Mouse (Mus musculus) forebrain, embryonic 13.5 days (tissue): ENCODE measurements around the gene Grrp1. TPM values are rescaled to one million over a fixed set of nuclear protein-coding genes. Genes with fewer than 3 reads are reported as not detected.
A peak's percentile ranks its signal among the peaks of the same experiment; 100 is the strongest.

Source experiments
- ATAC-seq: fragments of 200-750 bp; cut with Nextera tagmentation; 2 replicates; pipeline ENCODE4 v1.8.0; 2017
- H3K27ac ChIP-seq: fragments of 300-500 bp; sonication (generic); 2 replicates; pipeline ENCODE4 v1.5.1; 2015; ENCODE audit warnings: inconsistent platforms, mild to moderate bottlenecking, moderate library complexity
- H3K27me3 ChIP-seq: fragments of 300-500 bp; sonication (generic); 2 replicates; pipeline ENCODE4 v1.6.1; 2015; ENCODE audit warnings: mild to moderate bottlenecking, inconsistent platforms
- H3K36me3 ChIP-seq: fragments of 300-500 bp; sonication (generic); 2 replicates; pipeline ENCODE4 v1.6.1; 2015; ENCODE audit warnings: mild to moderate bottlenecking, inconsistent platforms; ENCODE audit not compliant: poor library complexity, severe bottlenecking
- H3K4me1 ChIP-seq: fragments of 300-500 bp; sonication (generic); 2 replicates; pipeline ENCODE4 v1.6.1; 2015; ENCODE audit warnings: inconsistent platforms
- H3K4me2 ChIP-seq: fragments of 300-500 bp; sonication (generic); 2 replicates; pipeline ENCODE4 v1.6.1; 2015; ENCODE audit warnings: inconsistent platforms, mild to moderate bottlenecking, moderate library complexity
- H3K4me3 ChIP-seq: fragments of 300-500 bp; sonication (generic); 2 replicates; pipeline ENCODE4 v1.5.1; 2015; ENCODE audit warnings: mild to moderate bottlenecking, inconsistent platforms
- H3K9ac ChIP-seq: fragments of 300-500 bp; sonication (generic); 2 replicates; pipeline ENCODE4 v1.6.1; 2015; ENCODE audit warnings: mild to moderate bottlenecking, inconsistent platforms
- H3K9me3 ChIP-seq: fragments of 300-500 bp; sonication (generic); replicated peaks from 2 replicates; pipeline ENCODE4 v1.6.1; 2016; ENCODE audit warnings: inconsistent platforms
- WGBS: fragments of 180-500 bp; shearing (Covaris S2); methylation state at CpG from one replicate; pipeline ENCODE4 v1.1.7; 2015; 5-methylcytosine and 5-hydroxymethylcytosine counted together
- polyA plus RNA-seq: library from polyadenylated mRNA; unstranded; fragments of >200 nt; fragmentation: Nextera tagmentation; extraction: Ambion mirVana; gene quantifications from 2 replicates; pipeline ENCODE4 v1.2.1, GENCODE M21; 2015

Grrp1 gene
- polyA plus RNA-seq, 1 experiment from 2014 or later: 4.7 TPM

DNA sequence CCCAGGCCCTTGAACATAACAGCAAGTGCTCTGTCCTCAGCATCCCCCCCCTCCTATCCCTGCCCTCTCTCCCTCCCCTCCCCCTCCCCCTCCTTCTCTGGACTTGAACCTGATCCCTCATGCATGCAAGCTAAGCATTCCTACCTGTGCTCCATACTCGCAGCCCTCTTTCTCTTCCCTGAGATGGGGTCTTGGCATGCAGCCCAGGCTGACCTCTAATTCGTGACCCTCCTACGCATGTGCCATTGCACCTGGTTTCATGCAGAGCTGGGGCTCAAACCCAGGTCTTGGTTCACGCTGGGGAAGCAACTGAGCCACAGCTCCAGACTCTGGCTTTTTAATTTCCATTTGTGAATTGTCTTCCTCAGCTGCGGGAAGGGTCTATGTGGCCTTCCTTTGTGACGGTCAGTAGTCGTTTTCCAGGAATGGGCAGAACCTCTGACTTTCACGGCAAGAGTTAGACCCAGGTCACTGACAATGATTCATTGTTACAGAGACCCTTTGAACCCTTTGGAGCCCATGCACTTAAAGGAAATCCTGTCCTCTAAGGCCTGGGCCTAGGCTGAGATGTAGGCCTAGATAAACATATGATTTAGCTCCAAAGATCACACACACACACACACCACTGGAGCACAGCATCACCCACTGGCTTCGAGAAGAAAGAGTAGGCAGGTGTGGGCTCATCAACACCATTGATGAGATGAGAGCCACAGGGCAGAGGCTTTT lies 12.1 kb upstream of the Grrp1 start:
- 67% methylated on average over 9 of the region's 9 CpGs for WGBS
- H3K4me3 ChIP-seq: no peak overlapping the region
- no peak for ATAC-seq
- H3K9me3 ChIP-seq: no peaks in the 10 kb centered on the region
- no peak overlapping the region for H3K27ac ChIP-seq
- no peaks in the 10 kb centered on the region for H3K36me3 ChIP-seq
- no peaks in the 10 kb centered on the region for H3K4me1 ChIP-seq
- H3K4me2 ChIP-seq: no peak overlapping the region
- no peaks in the 10 kb centered on the region for H3K27me3 ChIP-seq
- H3K9ac ChIP-seq: no peak overlapping the region

DNA sequence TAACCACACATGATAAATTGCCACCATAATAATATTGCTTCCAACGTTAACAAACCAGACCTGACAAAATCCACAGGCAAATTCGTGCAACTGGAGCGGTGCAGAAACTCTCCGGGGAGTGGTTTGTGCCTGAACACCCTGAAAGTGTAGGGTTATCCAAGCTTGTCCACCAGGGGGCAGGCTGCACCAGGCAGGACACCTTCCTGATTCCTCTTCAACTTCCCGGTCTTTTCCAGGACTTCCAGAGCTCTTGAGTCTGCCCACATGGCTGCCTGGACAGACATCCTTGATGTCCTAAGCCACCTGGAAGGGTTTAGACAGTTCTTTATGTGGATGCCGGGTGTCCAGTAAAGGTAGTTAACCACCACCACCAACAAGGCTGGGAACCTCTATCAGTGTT lies 9.3 kb upstream of the Grrp1 start:
- Histone ChIP-seq H3K27ac (no peak overlapping the region), H3K4me3 (no peak overlapping the region), H3K4me2 (no peak overlapping the region), H3K9me3 (no peaks in the 10 kb centered on the region), H3K9ac (no peak overlapping the region), H3K36me3 (no peaks in the 10 kb centered on the region), H3K27me3 (no peaks in the 10 kb centered on the region), H3K4me1 (no peaks in the 10 kb centered on the region)
- no peak for ATAC-seq
- WGBS: 35% methylated on average over 6 of the region's 6 CpGs

DNA sequence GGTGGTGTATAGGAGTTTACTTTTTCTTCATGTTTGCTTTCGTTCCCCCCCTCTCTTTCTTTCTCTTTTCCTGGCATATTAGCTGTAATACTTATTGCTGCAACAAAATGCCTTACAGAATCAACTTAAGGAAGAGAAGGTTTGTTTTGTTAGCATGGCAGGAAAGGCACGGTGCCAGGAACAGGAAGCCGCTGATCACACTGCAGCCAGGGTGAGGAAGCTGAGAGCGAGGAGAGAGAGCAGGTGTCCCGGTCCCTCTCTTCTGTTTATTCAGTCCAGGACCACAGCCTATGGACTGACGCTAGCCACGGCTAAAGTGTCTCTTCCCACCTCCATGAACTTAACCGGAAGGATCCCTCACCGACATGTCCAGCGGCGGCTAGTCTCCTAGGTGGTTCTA lies 4.4 kb upstream of the Grrp1 start:
- Histone ChIP-seq H3K4me3 (no peak overlapping the region), H3K4me2 (no peak overlapping the region), H3K9ac (no peak overlapping the region), H3K27me3 (peaks cover 35% of the 10 kb centered on the region), H3K9me3 (no peaks in the 10 kb centered on the region), H3K36me3 (no peaks in the 10 kb centered on the region), H3K4me1 (peaks cover 30% of the 10 kb centered on the region), H3K27ac (no peak overlapping the region)
- WGBS: 66% methylated on average over 11 of the region's 11 CpGs
- no peak for ATAC-seq

DNA sequence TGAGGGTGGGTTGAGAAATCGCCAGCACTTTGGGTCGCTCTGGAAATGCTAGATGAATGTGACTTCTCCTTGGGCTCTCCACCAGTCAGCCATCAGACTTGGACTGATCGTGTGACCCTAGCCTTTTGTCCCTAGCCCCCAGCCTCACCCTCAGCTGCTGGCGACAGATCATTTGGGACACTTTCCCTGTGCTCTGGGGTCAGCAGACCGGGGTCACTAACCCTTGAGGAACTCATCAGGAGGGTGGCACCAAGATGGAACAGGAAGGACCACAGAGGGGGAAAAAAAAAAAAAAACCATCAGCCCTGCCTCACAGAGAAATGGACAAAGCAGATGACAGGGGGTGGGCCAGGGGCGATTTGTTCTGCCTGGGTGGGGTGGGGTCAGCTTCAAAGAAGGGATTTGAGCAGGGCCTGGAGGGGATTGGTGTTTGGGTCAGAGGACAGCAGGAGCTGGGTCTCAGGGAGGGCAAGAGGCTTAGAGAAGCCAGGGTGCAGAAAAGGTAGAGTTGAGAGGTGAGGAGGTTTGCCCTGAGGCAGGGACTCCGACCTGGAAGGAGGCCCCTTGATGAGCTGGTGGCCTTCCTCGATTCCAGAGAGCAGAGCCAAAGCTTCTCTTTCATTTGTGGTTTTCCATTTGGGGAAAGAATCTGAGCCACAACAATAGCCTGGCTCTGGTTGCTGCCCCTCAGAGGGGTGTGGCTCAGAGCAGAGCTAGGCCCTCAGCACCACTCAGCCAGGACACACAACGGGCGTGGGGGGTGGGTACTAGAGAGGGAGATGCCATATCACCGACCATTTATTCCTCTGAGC lies 3.5 kb upstream of the Grrp1 start:
- 8% methylated on average over 11 of the region's 11 CpGs for WGBS

DNA sequence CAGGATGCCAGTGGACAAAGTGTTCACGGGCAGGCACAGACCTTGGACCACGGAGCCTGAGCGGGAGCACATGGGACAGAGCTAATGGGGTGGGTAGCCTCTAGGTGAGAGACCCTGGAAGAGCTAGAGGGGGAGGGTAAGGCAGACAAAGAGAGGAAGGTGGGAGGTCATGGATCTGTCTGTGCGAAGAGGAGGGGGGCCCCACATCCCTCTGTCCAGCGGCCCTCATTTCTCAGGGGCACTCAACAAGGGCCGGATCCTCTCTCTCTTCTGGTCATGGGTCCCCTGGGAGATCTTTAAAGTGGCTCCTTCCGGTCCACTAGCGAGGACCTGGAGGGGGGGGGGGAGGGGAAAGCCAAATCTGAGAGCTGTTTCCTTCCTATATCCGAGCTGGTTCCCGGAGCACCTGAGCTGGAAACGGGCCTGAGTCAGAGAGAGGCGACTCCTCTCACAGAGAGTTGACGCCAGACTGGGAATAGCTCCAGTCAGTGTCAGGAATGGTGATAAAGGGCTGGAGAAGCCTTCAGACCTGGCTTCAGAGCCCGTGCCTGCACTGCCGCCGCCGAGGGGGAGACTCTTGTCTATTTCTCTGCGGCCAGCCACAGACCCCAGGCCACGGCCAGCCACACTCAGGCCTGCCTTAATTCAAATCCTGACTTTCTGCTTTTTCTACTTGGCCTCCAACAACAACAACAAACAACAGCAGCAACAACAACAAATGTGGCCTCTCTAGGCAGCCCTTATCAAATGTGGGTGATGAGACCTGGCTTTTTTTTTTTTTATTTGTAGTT lies 2.7 kb upstream of the Grrp1 start:
- H3K9ac ChIP-seq: no peak overlapping the region
- H3K9me3 ChIP-seq: no peaks in the 10 kb centered on the region
- H3K27ac ChIP-seq: no peak overlapping the region
- 8% methylated on average over 18 of the region's 19 CpGs for WGBS
- no peak for ATAC-seq
- no peaks in the 10 kb centered on the region for H3K36me3 ChIP-seq
- H3K4me1 ChIP-seq: peaks cover 41% of the 10 kb centered on the region
- H3K27me3 ChIP-seq: peaks cover 52% of the 10 kb centered on the region
- no peak overlapping the region for H3K4me2 ChIP-seq
- H3K4me3 ChIP-seq: no peak overlapping the region

More for the DNA sequence above, 3.5 kb upstream of the Grrp1 start:
- Histone ChIP-seq H3K27me3 (peaks cover 44% of the 10 kb centered on the region), H3K9ac (no peak overlapping the region), H3K4me2 (no peak overlapping the region), H3K9me3 (no peaks in the 10 kb centered on the region), H3K4me3 (no peak overlapping the region), H3K36me3 (no peaks in the 10 kb centered on the region), H3K4me1 (peaks cover 33% of the 10 kb centered on the region), H3K27ac (no peak overlapping the region)
- ATAC-seq: no peak

DNA sequence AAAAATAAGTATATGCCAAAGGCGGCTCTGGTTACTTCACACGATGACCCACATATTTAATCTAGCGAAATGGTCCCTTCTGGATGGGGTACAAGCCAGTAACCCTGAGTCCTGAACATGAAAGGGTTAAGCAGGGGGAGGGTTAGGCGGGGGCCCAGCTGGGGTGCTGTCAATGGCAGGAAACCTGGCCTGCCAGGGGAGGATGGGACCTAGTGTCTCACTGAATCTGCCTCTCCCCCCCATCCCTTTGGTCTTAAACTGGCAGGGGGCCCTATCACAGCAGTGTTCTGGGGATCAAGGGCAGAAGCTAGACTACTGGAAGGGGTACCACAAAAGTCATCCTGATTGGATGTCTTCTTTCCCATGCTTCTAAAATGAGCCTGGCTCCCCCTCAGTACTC lies 1.9 kb upstream of the Grrp1 start:
- H3K27me3 ChIP-seq: peaks cover 60% of the 10 kb centered on the region

DNA sequence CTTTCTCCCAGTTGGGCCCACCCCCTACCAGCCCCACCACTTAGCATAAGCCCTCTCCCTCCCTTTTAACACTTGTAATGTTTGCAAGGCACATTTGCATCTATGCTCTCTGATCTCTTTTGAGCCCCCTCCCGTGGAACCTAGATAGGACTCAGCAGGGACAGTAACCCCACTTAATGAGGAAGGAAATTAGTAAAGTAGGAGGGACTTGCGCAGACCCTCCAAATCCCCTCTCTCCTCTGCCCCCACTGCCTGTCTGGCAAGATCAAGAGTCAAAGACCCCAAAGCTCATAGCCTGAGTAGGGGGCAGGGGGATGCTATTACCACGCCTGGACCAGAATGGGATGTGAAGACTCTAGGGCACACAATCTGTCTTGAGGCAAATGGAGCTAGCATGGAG lies 929 bp upstream of the Grrp1 start:
- no peak overlapping the region for H3K4me3 ChIP-seq
- no peak overlapping the region for H3K27ac ChIP-seq
- H3K9ac ChIP-seq: no peak overlapping the region
- no peaks in the 10 kb centered on the region for H3K36me3 ChIP-seq
- peaks cover 70% of the 10 kb centered on the region for H3K27me3 ChIP-seq
- H3K9me3 ChIP-seq: no peaks in the 10 kb centered on the region
- 25% methylated on average over 3 of the region's 3 CpGs for WGBS
- peaks cover 58% of the 10 kb centered on the region for H3K4me1 ChIP-seq
- ATAC-seq: no peak
- no peak overlapping the region for H3K4me2 ChIP-seq

More for the DNA sequence above, 1.9 kb upstream of the Grrp1 start:
- Histone ChIP-seq H3K9me3 (no peaks in the 10 kb centered on the region), H3K36me3 (no peaks in the 10 kb centered on the region), H3K27ac (no peak overlapping the region), H3K4me1 (peaks cover 48% of the 10 kb centered on the region), H3K4me2 (no peak overlapping the region), H3K4me3 (no peak overlapping the region), H3K9ac (no peak overlapping the region)
- 22% methylated on average over 4 of the region's 4 CpGs for WGBS
- no peak for ATAC-seq

DNA sequence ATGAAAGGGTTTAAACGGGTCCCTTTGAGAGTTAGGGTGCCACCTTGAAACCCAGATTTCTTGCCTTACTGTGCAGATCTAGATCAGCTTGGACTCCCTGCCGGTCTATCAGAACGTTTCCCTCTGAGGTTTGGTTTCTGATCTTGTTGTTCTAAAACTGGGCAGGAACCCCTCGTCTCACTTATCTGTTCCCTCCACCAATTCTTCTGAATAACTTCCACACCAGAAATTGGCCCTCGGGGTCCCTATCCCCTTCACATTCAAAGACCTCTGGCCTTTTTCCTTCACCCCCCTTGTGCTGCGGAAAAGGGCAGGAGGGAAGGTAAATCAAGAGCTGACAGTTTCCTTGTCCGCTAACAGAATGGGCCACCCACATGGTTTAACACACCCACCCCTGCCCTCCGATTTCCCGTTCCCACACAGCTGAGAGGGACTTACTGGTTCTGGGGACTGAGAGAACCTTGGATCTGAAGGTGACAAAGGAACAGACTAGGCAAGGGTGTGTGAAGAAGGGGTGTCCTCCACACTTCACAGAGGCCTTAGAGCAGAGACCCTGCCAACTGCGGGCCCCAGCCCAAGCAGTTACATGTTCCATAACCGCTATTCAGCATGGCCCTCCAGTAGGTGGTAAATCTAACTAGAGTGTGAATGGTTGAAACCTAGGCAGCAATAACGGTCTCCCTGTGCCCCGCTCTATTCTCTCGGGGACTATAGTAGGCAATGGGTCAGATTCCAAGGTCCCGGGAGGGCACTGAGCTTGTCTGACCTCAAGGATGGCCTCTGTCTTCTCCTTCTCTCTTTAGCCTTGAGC lies 790 bp downstream of the Grrp1 start:
- Histone ChIP-seq H3K36me3 (no peaks in the 10 kb centered on the region), H3K4me1 (peaks cover 64% of the 10 kb centered on the region), H3K4me3 (peak overlapping the region; percentile 15), H3K4me2 (peak overlapping the region; percentile 26; the same call in 1 of the 2 replicates), H3K9me3 (no peaks in the 10 kb centered on the region), H3K27me3 (peaks cover 87% of the 10 kb centered on the region), H3K9ac (0 out of 2 replicates have a peak overlapping the region, but pooled peaks have one; percentile 31), H3K27ac (no peak overlapping the region)
- WGBS: 13% methylated on average over 15 of the region's 15 CpGs
- no peak for ATAC-seq

DNA sequence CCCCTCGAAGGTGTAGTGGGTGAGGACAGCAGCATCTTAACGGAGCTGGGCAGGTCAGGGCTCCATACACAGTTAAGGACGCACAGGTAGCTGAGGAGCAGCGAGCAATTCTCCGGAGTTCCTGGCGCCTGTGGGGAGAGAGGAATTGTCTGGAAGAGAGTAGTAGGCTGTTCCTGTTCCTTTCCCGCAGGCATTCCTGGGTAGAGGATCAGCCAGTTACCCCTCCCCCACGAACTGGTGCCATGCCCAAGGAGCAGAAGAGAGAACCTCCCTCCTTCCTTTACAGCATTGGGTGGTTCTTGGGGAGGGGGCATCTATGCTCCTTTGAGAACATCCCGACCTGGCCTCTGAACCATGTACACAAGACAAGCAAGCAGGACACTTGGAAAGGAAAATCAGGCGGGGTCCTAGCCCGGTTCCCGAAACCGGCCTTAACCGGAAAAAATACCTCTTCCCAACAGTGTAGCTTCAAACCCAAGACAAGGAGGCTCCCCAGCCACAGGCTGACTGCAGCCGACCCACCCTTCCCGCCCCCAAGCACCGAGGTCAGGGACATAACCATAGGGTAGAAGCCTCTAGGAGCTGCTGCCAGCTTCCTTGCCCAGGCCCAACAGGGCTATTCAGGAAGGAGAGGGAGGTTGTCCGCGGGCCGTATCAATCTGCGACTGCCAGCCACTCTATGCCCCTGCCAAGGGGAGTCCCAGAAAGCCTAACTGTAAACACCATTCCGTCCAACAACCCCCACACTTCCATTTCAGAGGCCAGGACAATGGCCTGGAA lies 1.6 kb downstream of the Grrp1 start:
- Histone ChIP-seq H3K4me2 (peak overlapping the region; percentile 76), H3K27ac (no peak overlapping the region), H3K4me3 (peak overlapping the region; percentile 47), H3K36me3 (no peaks in the 10 kb centered on the region), H3K9ac (peak overlapping the region; percentile 60), H3K4me1 (peaks cover 60% of the 10 kb centered on the region), H3K9me3 (no peaks in the 10 kb centered on the region), H3K27me3 (peaks cover 95% of the 10 kb centered on the region)
- 5% methylated on average over 22 of the region's 22 CpGs for WGBS
- no peak for ATAC-seq

DNA sequence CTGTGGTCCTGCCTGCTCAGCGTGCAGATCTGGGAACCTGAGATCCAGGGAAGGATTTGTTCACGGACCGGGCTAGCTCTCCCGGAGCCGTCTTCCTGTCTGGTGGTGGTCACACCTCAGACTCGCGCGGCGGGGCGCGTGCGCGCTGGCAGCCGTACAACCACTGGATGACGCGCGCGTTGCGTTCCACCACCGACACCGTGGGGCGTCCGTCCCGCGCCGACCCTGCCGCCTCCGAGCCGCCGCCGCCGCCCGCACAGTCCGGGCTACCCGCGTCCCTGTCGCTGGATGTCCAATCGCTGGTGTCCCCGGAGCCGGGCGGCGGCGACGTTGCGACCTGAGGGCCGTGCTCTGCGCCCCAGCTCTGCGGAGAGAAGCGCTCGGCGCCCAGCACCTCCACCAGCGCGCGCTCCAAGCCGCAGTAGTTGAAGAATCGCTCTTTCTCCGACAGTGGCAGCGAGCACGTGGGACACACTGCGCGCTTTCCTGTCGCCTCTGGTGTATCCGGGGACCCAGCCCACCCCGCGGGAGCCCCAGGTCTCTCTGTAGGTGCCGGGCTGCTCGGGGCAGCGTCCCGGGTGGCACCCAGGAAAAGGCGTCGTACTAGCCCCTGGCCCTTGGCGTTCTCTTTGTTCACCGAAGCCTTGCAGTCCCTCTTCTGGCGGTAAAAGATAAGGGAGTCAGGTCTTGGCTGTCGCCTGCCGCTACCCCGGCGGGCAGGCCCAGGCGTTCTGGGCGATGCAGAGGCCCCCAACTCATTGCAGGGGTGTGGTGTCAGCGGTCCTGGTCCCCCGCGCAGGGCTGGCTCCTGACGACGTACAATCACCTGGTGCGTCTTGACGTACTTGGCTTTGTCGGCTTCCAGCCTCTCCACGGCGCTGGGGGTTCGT lies 2.4 kb downstream of the Grrp1 start:
- Histone ChIP-seq H3K4me1 (peaks cover 55% of the 10 kb centered on the region), H3K9ac (peak overlapping the region; percentile 60), H3K36me3 (no peaks in the 10 kb centered on the region), H3K4me2 (peak overlapping the region; percentile 76), H3K4me3 (peak overlapping the region; percentile 47), H3K27ac (no peak overlapping the region), H3K27me3 (peaks cover 100% of the 10 kb centered on the region), H3K9me3 (no peaks in the 10 kb centered on the region)
- WGBS: under 1% methylated on average over 81 of the region's 91 CpGs
- peak; percentile 41 for ATAC-seq
